Mouse (Mus musculus): ENCODE measurements around the gene Rnf121. TPM values are rescaled to one million over a fixed set of nuclear protein-coding genes. Genes with fewer than 3 reads are reported as not detected.

The Rnf121 gene
- 9.2 and 10.3 TPM in 2 replicates for polyA plus RNA-seq (2015; fragmentation: Nextera tagmentation; extraction: Ambion mirVana)

GRCm38 (mm10) chr7:102065046-102065891, at the start of gene Rnf121, which contains the start of the genes Xndc1 and Xntrpc:
TSS of gene Rnf121 (minus strand) at chr7:102065469.
TSS of gene Xndc1 (plus strand) at chr7:102065511.
TSS of gene Xntrpc (plus strand) at chr7:102065713.

GRCm38 (mm10) chr7:102109171-102109570, 43.9 kb upstream of the Rnf121 start, which contains the start of gene Art5:
TSS of gene Art5 (minus strand) at chr7:102109489.

GRCm38 (mm10) chr7:102101487-102101886, 36.2 kb upstream of the Rnf121 start, which contains the start of gene Art1:
TSS of gene Art1 (plus strand) at chr7:102101743.

GRCm38 (mm10) chr7:102082816-102083215, 17.5 kb upstream of the Rnf121 start, which contains the start of gene Trpc2:
TSS of gene Trpc2 (plus strand) at chr7:102083116.

GRCm38 (mm10) chr7:102018590-102018989, 46.7 kb downstream of the Rnf121 start, which contains the start of gene Il18bp:
TSS of gene Il18bp (minus strand) at chr7:102018690.

Other genes with a start within 250 kb of the Rnf121 start
- gene Phox2a, start 247.2 kb downstream of the Rnf121 start, polyA plus RNA-seq (2015; fragmentation: Nextera tagmentation; extraction: Ambion mirVana): not detected in 2 replicates
- gene Inppl1, start 227.2 kb downstream of the Rnf121 start, polyA plus RNA-seq (2015; fragmentation: Nextera tagmentation; extraction: Ambion mirVana): 7.5 and 8.9 TPM in 2 replicates
- 0.75 and 1.7 TPM in 2 replicates for gene Folr2, start 208.3 kb downstream of the Rnf121 start, polyA plus RNA-seq (2015; fragmentation: Nextera tagmentation; extraction: Ambion mirVana)
- gene Anapc15, start 201.8 kb downstream of the Rnf121 start, polyA plus RNA-seq (2015; fragmentation: Nextera tagmentation; extraction: Ambion mirVana): 65.1 and 69.4 TPM in 2 replicates
- 2.0 and 3.4 TPM in 2 replicates for gene Folr1, start 194.7 kb downstream of the Rnf121 start, polyA plus RNA-seq (2015; fragmentation: Nextera tagmentation; extraction: Ambion mirVana)
- gene Lamtor1, start 159.6 kb downstream of the Rnf121 start, polyA plus RNA-seq (2015; fragmentation: Nextera tagmentation; extraction: Ambion mirVana): 76.7 and 84.5 TPM in 2 replicates
- 0.18 and 0.32 TPM in 2 replicates for gene Tomt, start 159.1 kb downstream of the Rnf121 start, polyA plus RNA-seq (2015; fragmentation: Nextera tagmentation; extraction: Ambion mirVana)
- 1.9 and 2.0 TPM in 2 replicates for gene Lrrc51, start 131.6 kb downstream of the Rnf121 start, polyA plus RNA-seq (2015; fragmentation: Nextera tagmentation; extraction: Ambion mirVana)
- 33.6 and 35.4 TPM in 2 replicates for gene Numa1, start 131.4 kb downstream of the Rnf121 start, polyA plus RNA-seq (2015; fragmentation: Nextera tagmentation; extraction: Ambion mirVana)
- 5.1 and 7.3 TPM in 2 replicates for gene Il18bp, start 46.8 kb downstream of the Rnf121 start, polyA plus RNA-seq (2015; fragmentation: Nextera tagmentation; extraction: Ambion mirVana)
- 17.1 and 17.2 TPM in 2 replicates for gene Xndc1, start within 50 bp of the Rnf121 start, polyA plus RNA-seq (2015; fragmentation: Nextera tagmentation; extraction: Ambion mirVana)
- 0.43 and 0.53 TPM in 2 replicates for gene Xntrpc, start 244 bp upstream of the Rnf121 start, polyA plus RNA-seq (2015; fragmentation: Nextera tagmentation; extraction: Ambion mirVana)
- gene Trpc2, start 17.6 kb upstream of the Rnf121 start, polyA plus RNA-seq (2015; fragmentation: Nextera tagmentation; extraction: Ambion mirVana): not detected in 2 replicates
- gene Art1, start 36.3 kb upstream of the Rnf121 start, polyA plus RNA-seq (2015; fragmentation: Nextera tagmentation; extraction: Ambion mirVana): 0.14 and 0.30 TPM in 2 replicates
- gene Art5, start 44.0 kb upstream of the Rnf121 start, polyA plus RNA-seq (2015; fragmentation: Nextera tagmentation; extraction: Ambion mirVana): 0.25 and 0.42 TPM in 2 replicates
- not detected in 2 replicates for gene Chrna10, start 51.4 kb upstream of the Rnf121 start, polyA plus RNA-seq (2015; fragmentation: Nextera tagmentation; extraction: Ambion mirVana)
- 16.1 and 17.3 TPM in 2 replicates for gene Nup98, start 144.7 kb upstream of the Rnf121 start, polyA plus RNA-seq (2015; fragmentation: Nextera tagmentation; extraction: Ambion mirVana)
- 32.8 and 45.2 TPM in 2 replicates for gene Pgap2, start 144.7 kb upstream of the Rnf121 start, polyA plus RNA-seq (2015; fragmentation: Nextera tagmentation; extraction: Ambion mirVana)
- gene Rhog, start 190.6 kb upstream of the Rnf121 start, polyA plus RNA-seq (2015; fragmentation: Nextera tagmentation; extraction: Ambion mirVana): 103 and 124 TPM in 2 replicates
- gene Stim1, start 202.3 kb upstream of the Rnf121 start, polyA plus RNA-seq (2015; fragmentation: Nextera tagmentation; extraction: Ambion mirVana): 22.4 and 24.9 TPM in 2 replicates